Mouse (Mus musculus) layer of hippocampus, adult 9-10 months (tissue): ENCODE data around the gene Zbp1.

ENCODE experiments used
- DNase-seq: peaks from one replicate; pipeline ENCODE4 v3.0.0; 2022; ENCODE audit warnings: low spot score

Zbp1 gene

GRCm38 (mm10) chr2:173218416-173219141 lies at the start of gene Zbp1:
Zbp1 (minus strand) TSS chr2:173218923.
- no peak for DNase-seq

DNA sequence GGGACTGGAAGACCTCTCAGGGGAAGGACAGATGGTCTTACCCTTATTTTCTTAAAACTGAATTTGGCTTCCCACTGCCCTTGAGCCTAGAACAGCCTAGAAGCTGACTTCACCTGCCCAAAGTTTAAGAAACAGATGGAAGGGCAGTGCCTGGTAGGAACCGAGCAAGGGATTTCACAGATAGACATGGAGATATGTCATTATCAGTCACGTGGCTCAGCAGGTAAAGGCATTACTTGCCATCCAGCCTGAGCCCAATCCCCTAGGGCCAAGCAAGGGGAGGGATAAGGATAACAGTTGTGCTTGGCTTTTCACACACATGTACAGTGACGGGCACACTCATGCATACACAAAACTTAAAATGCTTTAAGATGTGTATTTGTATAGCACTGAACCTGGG lies 48.8 kb upstream of the Zbp1 start:
- no peak for DNase-seq

DNA sequence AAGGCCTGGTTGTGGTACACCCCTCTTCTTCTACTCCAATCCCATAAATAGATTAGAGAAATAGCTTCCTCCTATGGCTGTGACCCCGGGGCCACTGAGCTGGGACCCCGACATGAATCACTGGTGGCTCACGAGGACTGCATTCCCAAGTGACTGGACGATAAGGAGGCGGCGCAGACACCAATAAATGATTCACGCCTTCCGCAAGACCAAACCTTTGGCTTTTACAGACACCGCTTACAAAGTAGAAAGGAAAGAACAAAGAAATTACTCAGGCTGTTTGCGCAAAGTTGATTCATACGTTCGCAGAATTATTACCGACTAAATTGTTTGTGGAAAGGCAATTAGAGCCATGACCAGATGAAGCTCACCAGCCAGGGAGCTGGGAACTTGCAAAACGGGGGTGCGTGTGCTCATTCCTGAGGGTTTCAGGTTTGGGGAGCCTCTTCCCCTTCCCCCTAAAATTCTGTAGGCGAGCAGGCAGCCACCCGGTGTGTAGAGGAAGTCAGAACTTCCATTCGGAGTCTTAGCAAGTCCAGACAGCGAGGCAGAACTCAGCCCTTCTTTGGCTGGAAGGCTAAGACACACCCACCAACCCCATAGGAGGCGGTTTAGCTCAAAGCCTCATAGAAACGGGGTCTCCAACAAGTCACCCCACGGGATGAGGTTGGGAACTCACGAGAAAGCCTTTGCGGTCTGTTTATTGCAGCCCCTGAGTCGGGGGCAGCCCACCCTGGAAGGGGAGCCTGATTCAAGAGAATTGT lies 47.8 kb upstream of the Zbp1 start:
- DNase-seq, result no peak

GRCm38 (mm10) chr2:173265468-173266265 lies 46.9 kb upstream of the Zbp1 start:
- no peak for DNase-seq

DNA sequence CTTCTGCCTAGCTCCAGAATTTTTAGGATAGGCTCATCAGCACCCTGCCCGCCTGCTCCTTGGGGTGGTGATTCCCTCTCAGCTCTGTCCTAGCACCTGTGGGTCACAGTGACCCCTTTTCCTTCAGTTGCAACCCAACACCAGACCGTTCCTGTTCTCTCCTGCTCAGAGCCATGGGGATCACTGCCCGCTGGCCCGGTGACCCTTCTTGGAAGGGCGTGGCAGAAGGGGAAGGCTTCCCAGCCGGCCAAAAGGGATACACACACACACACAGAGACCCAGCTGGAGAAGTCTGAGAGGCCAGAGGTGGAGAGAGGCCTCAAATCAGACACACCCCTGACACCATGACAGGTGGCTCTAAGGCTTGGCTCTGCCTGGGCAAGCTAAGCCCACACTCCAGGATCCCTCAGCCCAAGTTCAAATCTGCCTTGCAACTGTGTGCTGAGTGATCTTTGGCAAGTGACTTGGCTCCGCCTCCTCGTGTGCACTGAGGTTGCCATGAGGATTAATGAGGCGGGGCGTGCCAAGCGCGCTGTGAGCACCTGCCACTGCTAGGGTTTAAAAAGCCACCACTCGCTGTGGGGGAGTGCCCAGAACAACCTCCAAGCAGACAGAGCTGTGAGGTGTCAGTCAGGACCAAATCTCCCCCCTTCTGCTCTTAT lies 45.9 kb upstream of the Zbp1 start:
- DNase-seq, result no peak

GRCm38 (mm10) chr2:173263636-173264330 lies 45.1 kb upstream of the Zbp1 start:
- no peak for DNase-seq

DNA sequence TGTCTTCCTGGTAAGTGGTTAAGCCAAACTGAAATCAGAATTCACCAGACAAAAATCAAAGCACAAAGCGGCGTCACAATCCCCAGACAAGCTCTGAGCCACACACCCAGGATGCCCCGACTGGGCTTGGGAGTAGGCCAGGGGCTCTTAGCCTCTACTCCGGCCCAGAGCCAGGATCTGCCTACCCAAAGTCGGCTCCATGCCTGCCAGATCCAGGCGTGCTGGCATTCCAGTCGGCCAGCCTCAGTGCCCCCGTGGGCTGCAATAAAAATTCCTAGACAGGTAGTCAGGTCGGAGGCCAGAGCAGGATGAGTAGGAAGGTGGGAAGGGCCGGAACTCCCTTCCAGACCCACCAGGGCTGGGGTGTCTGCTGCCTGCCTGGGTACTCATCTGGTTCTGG lies 42.8 kb upstream of the Zbp1 start:
- DNase-seq, result no peak

- no peak for DNase-seq
These were observed 39.9 kb upstream of the Zbp1 start for GRCm38 (mm10) chr2:173258459-173259091.

GRCm38 (mm10) chr2:173257610-173258009 lies 38.9 kb upstream of the Zbp1 start:
- DNase-seq, result no peak

DNA sequence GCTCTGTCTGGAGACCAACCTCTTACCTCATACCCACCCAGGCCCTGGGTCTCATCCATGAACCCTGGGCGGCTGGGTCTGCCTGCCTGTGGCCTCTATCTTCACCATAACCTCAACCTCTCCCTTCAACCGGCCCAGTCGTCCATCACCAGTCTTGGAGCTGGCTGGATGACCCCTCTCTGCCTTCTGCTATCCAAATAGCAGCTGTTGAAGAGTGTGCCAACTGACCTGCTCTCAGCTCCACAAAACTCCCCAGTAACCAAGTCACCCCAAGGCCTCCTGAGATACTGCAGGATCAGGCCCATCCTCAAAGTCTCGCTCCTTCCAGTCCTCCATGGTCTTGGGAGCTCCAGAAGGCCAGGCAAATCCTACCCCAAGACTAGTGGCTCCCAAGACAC lies 37.8 kb upstream of the Zbp1 start:
- no peak for DNase-seq

GRCm38 (mm10) chr2:173255810-173256551 lies 37.3 kb upstream of the Zbp1 start:
- DNase-seq, result no peak

- no peak for DNase-seq
These were observed 35.3 kb upstream of the Zbp1 start for GRCm38 (mm10) chr2:173253761-173254662.

DNA sequence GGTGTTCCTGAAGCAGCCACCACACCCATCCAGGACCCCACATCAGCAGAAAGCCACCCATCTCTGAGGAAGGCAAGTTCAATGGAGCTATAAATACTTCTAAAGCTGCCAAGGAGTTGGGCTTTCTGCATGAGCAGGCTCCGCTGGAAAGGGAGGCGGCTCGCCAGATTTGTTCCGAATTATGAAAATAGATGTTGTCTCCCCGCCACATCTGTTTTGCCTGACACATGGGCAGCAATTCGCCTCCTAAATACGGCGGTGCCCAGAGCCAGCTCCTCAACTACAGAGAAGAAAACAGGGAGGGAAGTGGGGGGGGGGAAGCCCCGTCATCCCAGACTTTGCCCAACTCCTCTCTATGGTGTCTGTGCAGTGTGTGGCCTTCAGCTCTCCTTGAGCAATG lies 33.0 kb upstream of the Zbp1 start:
- DNase-seq, result no peak

DNA sequence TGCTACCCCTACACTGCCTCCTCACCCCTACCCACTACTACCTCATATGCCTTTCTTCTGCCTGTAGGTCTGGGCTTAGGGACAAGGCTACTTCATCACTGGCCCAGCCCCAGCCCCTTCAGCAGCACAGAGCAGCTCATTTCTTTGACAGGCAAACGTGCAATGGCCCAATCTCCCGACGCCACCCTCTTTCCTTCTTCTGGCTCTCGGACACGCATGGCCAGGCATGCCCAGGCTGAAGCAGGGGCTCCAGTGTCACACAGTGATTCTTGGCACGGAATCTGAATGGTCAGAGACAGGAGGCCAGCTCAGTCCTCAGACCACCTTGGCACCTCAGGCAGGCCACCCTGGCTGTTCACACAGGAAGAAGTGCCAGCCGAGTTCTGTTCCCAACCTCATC lies 32.4 kb upstream of the Zbp1 start:
- no peak for DNase-seq

DNA sequence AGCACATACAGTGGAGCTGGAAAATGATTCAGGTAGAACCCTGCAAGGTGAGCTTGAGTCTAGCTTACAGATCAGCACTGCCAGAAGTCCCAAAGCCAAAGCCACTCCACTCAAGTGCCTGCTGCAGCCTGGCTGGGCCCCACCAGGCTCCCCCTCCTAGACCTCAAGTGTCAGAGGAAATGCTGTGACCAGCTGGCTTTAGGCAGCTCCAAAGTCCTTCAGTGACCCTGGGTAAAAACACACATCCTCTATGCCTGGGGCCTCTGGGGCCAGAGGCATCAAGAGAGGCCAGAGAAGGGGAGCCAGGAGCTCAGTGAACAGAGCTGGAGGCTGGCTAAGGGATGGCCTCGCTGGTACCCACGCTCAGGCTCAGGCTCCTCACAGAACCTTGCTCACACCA lies 31.7 kb upstream of the Zbp1 start:
- DNase-seq, result no peak

DNA sequence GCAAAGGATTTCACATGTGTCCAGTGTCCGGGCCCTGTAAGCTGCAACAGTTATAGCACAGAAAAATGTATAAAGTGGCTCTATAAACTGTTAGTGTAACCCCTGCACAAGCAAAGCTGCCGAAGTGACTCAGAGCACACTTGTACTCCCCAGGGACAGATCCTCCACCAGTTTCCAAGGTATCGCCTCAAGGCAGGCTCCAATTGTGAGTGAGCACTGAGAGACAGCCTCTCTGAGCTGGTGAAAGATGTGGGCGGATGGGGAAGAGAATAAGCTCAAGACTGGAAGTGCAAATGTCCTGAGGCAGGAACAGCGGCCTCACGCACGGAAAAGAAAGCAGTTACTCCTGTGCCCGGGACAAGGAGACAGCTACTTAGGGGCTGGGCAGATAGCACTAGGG lies 31.2 kb upstream of the Zbp1 start:
- DNase-seq, result no peak

DNA sequence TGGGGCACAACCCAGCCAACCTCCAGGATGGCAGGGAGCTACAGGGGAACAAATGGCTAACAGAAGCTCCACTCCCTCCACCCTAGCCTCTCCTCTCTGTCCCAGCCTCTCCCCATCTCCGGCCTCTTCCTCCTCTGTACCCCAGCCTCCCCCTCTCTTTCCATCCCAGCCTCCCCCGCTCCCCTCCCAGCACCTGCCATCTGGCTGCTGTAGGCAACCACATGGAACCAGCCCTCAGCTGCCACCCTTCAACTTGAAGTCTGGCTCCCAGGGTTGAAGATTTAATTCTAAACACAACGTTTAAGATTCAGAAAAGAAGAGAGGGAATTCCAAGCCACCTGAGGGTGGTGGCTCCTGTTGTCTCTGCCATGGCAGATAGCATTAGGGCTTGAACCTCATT lies 30.7 kb upstream of the Zbp1 start:
- DNase-seq, result no peak

GRCm38 (mm10) chr2:173248822-173249221 lies 30.1 kb upstream of the Zbp1 start:
- DNase-seq, result no peak

DNA sequence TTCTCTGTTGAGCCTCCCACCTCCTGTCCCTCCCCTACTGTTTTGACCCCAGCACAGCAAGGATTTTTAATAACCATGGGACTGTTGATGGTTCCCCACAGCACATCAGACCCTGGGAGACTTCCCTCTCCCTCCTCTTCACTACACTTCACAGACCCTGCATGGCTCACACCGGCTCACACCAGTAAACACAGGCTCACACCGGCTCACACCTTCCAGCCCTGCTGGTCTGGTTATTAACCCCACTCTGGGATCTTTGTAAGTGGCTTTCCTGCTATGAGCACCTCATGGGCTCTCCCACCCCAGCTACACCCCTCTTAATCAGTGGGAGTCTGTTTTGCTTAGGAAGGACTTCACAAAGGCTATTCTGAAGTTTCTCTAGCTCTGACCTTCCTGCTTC lies 29.2 kb upstream of the Zbp1 start:
- no peak for DNase-seq
